Mouse (Mus musculus): ENCODE measurements around the gene 4930407I10Rik. TPM values are rescaled to one million over a fixed set of nuclear protein-coding genes. Genes with fewer than 3 reads are reported as not detected.

Gene 4930407I10Rik
- total and polyA plus RNA-seq, 3 experiments = 0.04 TPM; not detected in 2

- no peak overlapping the region for H3K4me2 ChIP-seq (ENCODE audit: insufficient read depth, low read depth, poor library complexity, severe bottlenecking)
- no peak overlapping the region for H3K4me3 ChIP-seq (replicated peaks in 1 of 3; ENCODE audit: low read depth in 2 of 3, low read length in 2 of 3, poor library complexity in 1 of 3)
- H3K27ac ChIP-seq (ENCODE audit: insufficient read depth, low read depth) = no peak overlapping the region
- H3K79me2 ChIP-seq (replicated peaks; ENCODE audit: control insufficient read depth, extremely low read depth, insufficient read depth, poor library complexity, severe bottlenecking) = no peaks in the 10 kb centered on the region
- no peaks in the 10 kb centered on the region for H3K36me3 ChIP-seq (replicated peaks in 1 of 2; ENCODE audit: control insufficient read depth in 1 of 2, insufficient read depth in 1 of 2, low read length in 1 of 2)
- H3K9me3 ChIP-seq (replicated peaks; ENCODE audit: low read length) = no peaks in the 10 kb centered on the region
- H3K4me1 ChIP-seq (ENCODE audit: control insufficient read depth in 1 of 2, insufficient read depth in 2 of 2) = peaks cover 0 to 3% of the 10 kb centered on the region in 2 experiments; a peak in 1 of 4 replicates
- dilution Hi-C loops (cut with MboI; ENCODE audit: extremely low pct_ligation_motif_present, extremely low pct_unique_long_range_greater_than_20kb, low sequenced_read_pairs) = no loop called here
- no peak for DNase-seq (ENCODE audit: extremely low read depth)
- no peak overlapping the region for H3K9ac ChIP-seq (ENCODE audit: insufficient read depth, low read depth)
- in situ Hi-C loops (cut with MboI; ENCODE audit: low pct_ligation_motif_present, low pct_unique_long_range_greater_than_20kb, low sequenced_read_pairs) = no loop called here
- TF ChIP-seq EP300 (IDR thresholded peaks at IDR 0.05; ENCODE audit: low read length) (no peak), MEF2A (IDR thresholded peaks at IDR 0.05; ENCODE audit: borderline replicate concordance, low read depth, low read length) (no peak), E2F4 (IDR thresholded peaks at IDR 0.05; ENCODE audit: insufficient replicate concordance, low read depth, low read length) (no peak), RCOR1 (conservative IDR thresholded peaks at IDR 0.05; ENCODE audit: low read depth, low read length) (no peak), UBTF (IDR thresholded peaks at IDR 0.05; ENCODE audit: low read depth, low read length) (no peak), POLR2AphosphoS2 (IDR thresholded peaks at IDR 0.05; ENCODE audit: low read depth, low read length) (no peak), CTCF (conservative IDR thresholded peaks at IDR 0.05 in 1 of 2, IDR thresholded peaks at IDR 0.05 in 1 of 2; ENCODE audit: low read depth in 2 of 2, low read length in 2 of 2) (no peak), GABPA (IDR thresholded peaks at IDR 0.05; ENCODE audit: insufficient replicate concordance, low read depth, low read length) (no peak), BHLHE40 (IDR thresholded peaks at IDR 0.05; ENCODE audit: low read depth, low read length) (no peak), JUN (IDR thresholded peaks at IDR 0.05; ENCODE audit: insufficient read depth, low read depth, low read length) (no peak), HCFC1 (IDR thresholded peaks at IDR 0.05; ENCODE audit: low read depth, low read length) (no peak), ETS1 (conservative IDR thresholded peaks at IDR 0.05; ENCODE audit: low read depth, low read length) (no peak), TBP (conservative IDR thresholded peaks at IDR 0.05; ENCODE audit: low read depth, low read length) (no peak), CHD1 (IDR thresholded peaks at IDR 0.05; ENCODE audit: low read depth, low read length) (no peak), MAFK (IDR thresholded peaks at IDR 0.05; ENCODE audit: insufficient replicate concordance, low read length) (no peak), SIN3A (IDR thresholded peaks at IDR 0.05; ENCODE audit: low read length) (no peak), KAT2A (IDR thresholded peaks at IDR 0.05; ENCODE audit: insufficient replicate concordance, low read length) (no peak), ELF1 (IDR thresholded peaks at IDR 0.05; ENCODE audit: low read depth, low read length) (no peak), USF1 (IDR thresholded peaks at IDR 0.05; ENCODE audit: low read depth, low read length) (no peak), MAZ (IDR thresholded peaks at IDR 0.05; ENCODE audit: low read depth, low read length) (no peak)
- H3K27me3 ChIP-seq (replicated peaks) = peaks cover 11% of the 10 kb centered on the region
Measured at GRCm38 (mm10) chr15:82073490-82073889, 14.5 kb downstream of the 4930407I10Rik start.

- no peak overlapping the region for H3K27ac ChIP-seq (ENCODE audit: insufficient read depth, low read depth)
- H3K4me1 ChIP-seq (ENCODE audit: control insufficient read depth in 1 of 2, insufficient read depth in 2 of 2) = peaks cover 3 to 6% of the 10 kb centered on the region in 2 experiments; a peak in 2 of 4 replicates
- in situ Hi-C loops (cut with MboI; ENCODE audit: low pct_ligation_motif_present, low pct_unique_long_range_greater_than_20kb, low sequenced_read_pairs) = no loop called here
- dilution Hi-C loops (cut with MboI; ENCODE audit: extremely low pct_ligation_motif_present, extremely low pct_unique_long_range_greater_than_20kb, low sequenced_read_pairs) = no loop called here
- no peaks in the 10 kb centered on the region for H3K36me3 ChIP-seq (replicated peaks in 1 of 2; ENCODE audit: control insufficient read depth in 1 of 2, insufficient read depth in 1 of 2, low read length in 1 of 2)
- H3K9ac ChIP-seq (ENCODE audit: insufficient read depth, low read depth) = no peak overlapping the region
- H3K4me3 ChIP-seq (replicated peaks in 1 of 3; ENCODE audit: low read depth in 2 of 3, low read length in 2 of 3, poor library complexity in 1 of 3) = no peak overlapping the region
- peaks cover 25% of the 10 kb centered on the region for H3K27me3 ChIP-seq (replicated peaks)
- H3K4me2 ChIP-seq (ENCODE audit: insufficient read depth, low read depth, poor library complexity, severe bottlenecking) = no peak overlapping the region
- H3K79me2 ChIP-seq (replicated peaks; ENCODE audit: control insufficient read depth, extremely low read depth, insufficient read depth, poor library complexity, severe bottlenecking) = no peaks in the 10 kb centered on the region
- no peak for TF ChIP-seq SMC3 (IDR thresholded peaks at IDR 0.05; ENCODE audit: low read depth, low read length)
- no peak for TF ChIP-seq E2F4 (IDR thresholded peaks at IDR 0.05; ENCODE audit: insufficient replicate concordance, low read depth, low read length)
- TF ChIP-seq POLR2AphosphoS2 (IDR thresholded peaks at IDR 0.05; ENCODE audit: low read depth, low read length) = no peak
- no peak for TF ChIP-seq TCF12 (IDR thresholded peaks at IDR 0.05; ENCODE audit: low read depth, low read length)
- TF ChIP-seq USF1 (IDR thresholded peaks at IDR 0.05; ENCODE audit: low read depth, low read length) = no peak
- TF ChIP-seq RAD21 (IDR thresholded peaks at IDR 0.05; ENCODE audit: low read depth, low read length) = no peak
- no peak for TF ChIP-seq PAX5 (IDR thresholded peaks at IDR 0.05; ENCODE audit: low read length)
- TF ChIP-seq MAZ (IDR thresholded peaks at IDR 0.05; ENCODE audit: low read depth, low read length) = no peak
- no peak for DNase-seq (ENCODE audit: extremely low read depth)
- H3K9me3 ChIP-seq (replicated peaks; ENCODE audit: low read length) = no peaks in the 10 kb centered on the region
Measured at GRCm38 (mm10) chr15:82079883-82080282, 20.9 kb downstream of the 4930407I10Rik start.

Measured in CH12.LX (cell line).